Mouse (Mus musculus): ENCODE results near the gene Tcte2. TPM values are rescaled to one million over a fixed set of nuclear protein-coding genes. Genes with fewer than 3 reads are reported as not detected.
"Not testable (repeated sequence)": the region's sequence is repeated elsewhere in the genome, so short reads cannot be mapped to it uniquely, and the experiment has no call there.

Tcte2 gene
- polyA plus RNA-seq, 1 experiment from 2014 or later, result 4.4 TPM

- Histone ChIP-seq H3K4me1 (peaks cover 52% of the 10 kb centered on the region), H3K9ac (peak overlapping the region; percentile 81), H3K4me2 (peak overlapping the region; percentile 65), H3K27me3 (replicated peaks) (no peaks in the 10 kb centered on the region), H3K36me3 (no peaks in the 10 kb centered on the region), H3K4me3 (peak overlapping the region; percentile 50), H3K27ac (replicated peaks) (peak overlapping the region; percentile 95), H3K9me3 (no peaks in the 10 kb centered on the region)
- ATAC-seq (ENCODE audit: extremely low read depth, insufficient number of reproducible peaks, low FRiP score, low TSS enrichment), result no peak
- WGBS, result 33% methylated on average over 9 of the region's 9 CpGs
Measured at GRCm38 (mm10) chr17:13682378-13683026, 79.1 kb downstream of the Tcte2 start.

DNA sequence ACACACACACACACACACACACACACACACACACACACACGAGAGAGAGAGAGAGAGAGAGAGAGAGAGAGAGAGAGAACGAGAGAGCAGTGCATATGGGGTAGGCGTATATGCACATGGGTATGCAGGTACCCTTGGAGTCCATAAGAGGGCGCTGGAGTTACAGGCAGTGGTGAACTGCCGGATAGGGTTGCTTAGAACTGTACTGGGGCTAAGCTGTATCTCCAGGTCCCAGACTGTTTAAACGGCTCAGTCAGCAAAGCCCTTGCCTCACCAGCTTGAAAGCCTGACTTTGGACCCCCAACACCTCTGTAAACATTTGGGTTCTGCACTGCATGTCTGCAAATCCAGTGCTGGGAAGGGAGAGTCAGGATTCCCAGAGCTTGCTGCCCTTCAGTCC, 79.9 kb downstream of the Tcte2 start:
- peak overlapping the region; percentile 95 for H3K27ac ChIP-seq (replicated peaks)
- H3K27me3 ChIP-seq (replicated peaks), result no peaks in the 10 kb centered on the region
- WGBS, result 87% methylated on average over 5 of the region's 6 CpGs

DNA sequence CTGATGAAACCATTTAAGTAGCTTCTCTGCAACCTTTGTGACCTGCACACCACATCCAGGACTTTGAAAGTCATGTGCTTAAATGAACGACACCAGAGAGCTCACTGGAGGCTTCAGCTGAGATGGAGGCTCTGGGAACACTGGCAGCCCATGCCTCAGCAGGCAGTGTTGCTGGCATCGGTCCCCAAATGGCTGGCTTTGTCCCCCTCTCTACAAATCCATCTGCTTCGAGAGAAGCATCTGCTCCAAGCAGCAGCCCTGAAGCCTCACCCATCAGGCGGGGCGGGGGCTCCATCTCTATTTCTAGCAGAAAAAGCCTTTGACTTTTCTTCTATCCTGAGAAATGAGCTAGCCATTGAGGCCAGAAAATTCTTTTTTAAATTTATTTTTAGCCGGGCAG, 80.5 kb downstream of the Tcte2 start:
- no peak for ATAC-seq (ENCODE audit: extremely low read depth, insufficient number of reproducible peaks, low FRiP score, low TSS enrichment)
- H3K4me2 ChIP-seq, result no peak overlapping the region

More for the DNA sequence above, 79.9 kb downstream of the Tcte2 start:
- H3K9ac ChIP-seq, result no peak overlapping the region
- H3K9me3 ChIP-seq, result no peaks in the 10 kb centered on the region
- H3K4me3 ChIP-seq, result peak overlapping the region; percentile 50; the same call in 1 of the 2 replicates
- peaks cover 59% of the 10 kb centered on the region for H3K4me1 ChIP-seq
- ATAC-seq (ENCODE audit: extremely low read depth, insufficient number of reproducible peaks, low FRiP score, low TSS enrichment), result no peak
- H3K36me3 ChIP-seq, result no peaks in the 10 kb centered on the region
- peak overlapping the region; percentile 65 for H3K4me2 ChIP-seq

GRCm38 (mm10) chr17:13680318-13680717, 81.3 kb downstream of the Tcte2 start:
- no peak overlapping the region for H3K4me2 ChIP-seq
- no peaks in the 10 kb centered on the region for H3K36me3 ChIP-seq
- H3K9ac ChIP-seq, result no peak overlapping the region; the same call in 1 of the 2 replicates
- H3K4me3 ChIP-seq, result no peak overlapping the region
- ATAC-seq (ENCODE audit: extremely low read depth, insufficient number of reproducible peaks, low FRiP score, low TSS enrichment), result no peak
- no peaks in the 10 kb centered on the region for H3K9me3 ChIP-seq
- WGBS, result 47% methylated on average over 4 of the region's 4 CpGs
- 0 out of 2 replicates have a peak overlapping the region, but pooled peaks have one; percentile 25 for H3K27ac ChIP-seq (replicated peaks)
- H3K4me1 ChIP-seq, result peaks cover 61% of the 10 kb centered on the region
- H3K27me3 ChIP-seq (replicated peaks), result no peaks in the 10 kb centered on the region

More for the DNA sequence above, 80.5 kb downstream of the Tcte2 start:
- no peak overlapping the region for H3K4me3 ChIP-seq
- no peak overlapping the region for H3K27ac ChIP-seq (replicated peaks)
- no peak overlapping the region for H3K9ac ChIP-seq
- peaks cover 61% of the 10 kb centered on the region for H3K4me1 ChIP-seq
- no peaks in the 10 kb centered on the region for H3K27me3 ChIP-seq (replicated peaks)
- H3K36me3 ChIP-seq, result no peaks in the 10 kb centered on the region
- 85% methylated on average over 6 of the region's 6 CpGs for WGBS
- H3K9me3 ChIP-seq, result no peaks in the 10 kb centered on the region

- Histone ChIP-seq H3K4me3 (no peak overlapping the region), H3K9me3 (no peaks in the 10 kb centered on the region), H3K9ac (no peak overlapping the region; the same call in 1 of the 2 replicates), H3K4me2 (no peak overlapping the region), H3K27ac (replicated peaks) (0 out of 2 replicates have a peak overlapping the region, but pooled peaks have one; percentile 25), H3K27me3 (replicated peaks) (no peaks in the 10 kb centered on the region), H3K36me3 (no peaks in the 10 kb centered on the region), H3K4me1 (peaks cover 61% of the 10 kb centered on the region)
- ATAC-seq (ENCODE audit: extremely low read depth, insufficient number of reproducible peaks, low FRiP score, low TSS enrichment), result no peak
- 89% methylated on average over 6 of the region's 6 CpGs for WGBS
Measured at GRCm38 (mm10) chr17:13679725-13680124, 81.9 kb downstream of the Tcte2 start.

- Histone ChIP-seq H3K36me3 (no peaks in the 10 kb centered on the region), H3K9ac (peak overlapping the region; percentile 66), H3K27ac (replicated peaks) (peak overlapping the region; percentile 76), H3K4me3 (peak overlapping the region; percentile 8; the same call in 1 of the 2 replicates), H3K4me2 (peak overlapping the region; percentile 49), H3K27me3 (replicated peaks) (no peaks in the 10 kb centered on the region), H3K4me1 (peaks cover 44% of the 10 kb centered on the region), H3K9me3 (no peaks in the 10 kb centered on the region)
- no peak for ATAC-seq (ENCODE audit: extremely low read depth, insufficient number of reproducible peaks, low FRiP score, low TSS enrichment)
- WGBS, result 27% methylated on average over 9 of the region's 9 CpGs
Measured at GRCm38 (mm10) chr17:13677225-13678148, 84.1 kb downstream of the Tcte2 start.

DNA sequence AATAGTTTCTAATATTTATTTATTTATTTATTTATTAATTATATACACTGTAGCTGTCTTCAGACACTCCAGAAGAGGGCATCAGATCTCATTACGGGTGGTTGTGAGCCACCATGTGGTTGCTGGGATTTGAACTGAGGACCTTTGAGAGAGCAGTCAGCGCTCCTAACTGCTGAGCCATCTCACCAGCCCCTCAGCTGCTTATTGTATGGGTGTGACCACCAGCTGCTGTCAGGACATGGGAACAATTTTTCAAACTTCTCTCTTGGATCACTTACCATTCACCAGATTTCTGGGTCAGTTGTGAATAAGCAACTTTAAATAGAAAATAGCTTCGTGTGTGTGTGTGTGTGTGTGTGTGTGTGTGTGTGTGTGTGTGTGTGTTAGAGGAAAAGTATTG, 85.5 kb downstream of the Tcte2 start:
- H3K4me3 ChIP-seq; ATAC-seq (ENCODE audit: extremely low read depth, insufficient number of reproducible peaks, low FRiP score, low TSS enrichment); H3K36me3 ChIP-seq; H3K27me3 ChIP-seq (replicated peaks); H3K9me3 ChIP-seq; H3K9ac ChIP-seq; H3K4me2 ChIP-seq: not testable (repeated sequence)
- 84% methylated on average over 3 of the region's 3 CpGs for WGBS
- 0 out of 2 replicates have a peak overlapping the region, but pooled peaks have one; percentile 76 for H3K27ac ChIP-seq (replicated peaks)
- peaks cover 41% of the 10 kb centered on the region for H3K4me1 ChIP-seq

- no peaks in the 10 kb centered on the region for H3K36me3 ChIP-seq
- H3K9me3 ChIP-seq, result no peaks in the 10 kb centered on the region
- peaks cover 41% of the 10 kb centered on the region for H3K4me1 ChIP-seq
- no peak overlapping the region for H3K9ac ChIP-seq
- ATAC-seq (ENCODE audit: extremely low read depth, insufficient number of reproducible peaks, low FRiP score, low TSS enrichment), result no peak
- H3K4me2 ChIP-seq, result no peak overlapping the region
- H3K27ac ChIP-seq (replicated peaks), result no peak overlapping the region
- H3K27me3 ChIP-seq (replicated peaks), result no peaks in the 10 kb centered on the region
- no peak overlapping the region for H3K4me3 ChIP-seq
- WGBS, result 63% methylated on average over 4 of the region's 4 CpGs
Measured at GRCm38 (mm10) chr17:13675630-13676029, 86.0 kb downstream of the Tcte2 start.

- 71% methylated on average over 6 of the region's 6 CpGs for WGBS
- no peaks in the 10 kb centered on the region for H3K36me3 ChIP-seq
Measured at GRCm38 (mm10) chr17:13674695-13675306, 86.8 kb downstream of the Tcte2 start.

DNA sequence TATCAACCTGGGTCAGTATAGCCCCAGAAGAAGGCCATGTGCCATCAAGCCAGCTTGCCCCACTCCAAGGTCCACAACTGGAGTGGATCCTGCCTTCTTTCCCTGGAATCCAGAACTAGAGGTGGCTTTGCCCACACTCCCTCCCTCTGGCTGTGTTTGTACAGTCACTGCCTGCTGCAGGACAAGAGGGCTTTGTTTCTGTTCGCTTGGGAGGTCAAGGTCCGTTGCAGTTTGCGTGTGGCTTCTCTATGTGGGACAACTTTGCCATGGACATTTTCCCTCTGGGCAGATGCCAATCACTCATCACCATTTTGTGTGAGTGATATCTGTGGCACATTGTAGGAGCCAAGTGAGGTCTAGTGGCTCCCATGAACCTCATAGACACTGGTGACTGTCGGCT, 89.9 kb downstream of the Tcte2 start:
- 57% methylated on average over 4 of the region's 4 CpGs for WGBS
- Histone ChIP-seq H3K27me3 (replicated peaks) (no peaks in the 10 kb centered on the region), H3K9ac (no peak overlapping the region)

More at GRCm38 (mm10) chr17:13674695-13675306, 86.8 kb downstream of the Tcte2 start:
- Histone ChIP-seq H3K27ac (replicated peaks) (no peak overlapping the region), H3K9ac (no peak overlapping the region), H3K4me1 (peaks cover 38% of the 10 kb centered on the region), H3K9me3 (no peaks in the 10 kb centered on the region), H3K4me2 (no peak overlapping the region), H3K27me3 (replicated peaks) (no peaks in the 10 kb centered on the region), H3K4me3 (no peak overlapping the region)
- ATAC-seq (ENCODE audit: extremely low read depth, insufficient number of reproducible peaks, low FRiP score, low TSS enrichment), result no peak

DNA sequence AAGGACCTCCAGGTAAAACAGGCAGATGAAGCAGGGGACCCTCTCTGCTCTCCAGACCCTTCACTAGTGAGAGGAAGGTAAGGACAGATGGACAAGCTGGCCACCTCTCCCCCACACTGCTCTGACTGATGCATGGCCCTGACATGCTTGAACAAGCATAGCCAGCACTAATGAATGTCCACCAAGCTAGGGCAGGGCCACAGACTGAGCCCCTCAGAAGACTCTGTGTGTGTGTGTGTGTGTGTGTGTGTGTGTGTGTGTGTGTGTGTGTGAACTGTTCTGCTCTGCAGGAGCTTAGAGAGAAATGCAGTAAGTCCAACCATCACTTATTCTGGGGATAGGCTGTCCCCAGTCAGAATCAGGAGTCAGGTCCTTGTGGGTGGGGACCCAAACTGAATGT, 91.4 kb downstream of the Tcte2 start:
- 0 out of 2 replicates have a peak overlapping the region, but pooled peaks have one; percentile 13 for H3K27ac ChIP-seq (replicated peaks)

More for the DNA sequence above, 89.9 kb downstream of the Tcte2 start:
- Histone ChIP-seq H3K27ac (replicated peaks) (no peak overlapping the region), H3K4me2 (no peak overlapping the region), H3K4me3 (no peak overlapping the region), H3K9me3 (no peaks in the 10 kb centered on the region), H3K36me3 (no peaks in the 10 kb centered on the region), H3K4me1 (peaks cover 48% of the 10 kb centered on the region)
- ATAC-seq (ENCODE audit: extremely low read depth, insufficient number of reproducible peaks, low FRiP score, low TSS enrichment), result no peak

More for the DNA sequence above, 91.4 kb downstream of the Tcte2 start:
- Histone ChIP-seq H3K9me3 (no peaks in the 10 kb centered on the region), H3K4me1 (peaks cover 45% of the 10 kb centered on the region), H3K4me2 (no peak overlapping the region), H3K9ac (no peak overlapping the region), H3K4me3 (no peak overlapping the region), H3K36me3 (no peaks in the 10 kb centered on the region), H3K27me3 (replicated peaks) (no peaks in the 10 kb centered on the region)
- no peak for ATAC-seq (ENCODE audit: extremely low read depth, insufficient number of reproducible peaks, low FRiP score, low TSS enrichment)
